Mouse (Mus musculus) heart, adult 2 months (tissue): ENCODE measurements at regions not wholly inside any gene's neighbourhood (a gene's known extent, or its start where the extent isn't known, plus 50 kb on each side); places are given as distances from the start of the nearest gene placed in this dataset.

Experiments used
- DNase-seq, 2 experiments: peaks; one replicate each; pipeline ENCODE4 v3.0.0; 2021
- H3K27ac ChIP-seq: fragments of 200-600 bp; 2 replicates; pipeline ENCODE4 v1.8.1; 2022
- H3K27me3 ChIP-seq: fragments of 200-500 bp; 2 replicates; pipeline ENCODE4 v1.6.1; 2012; ENCODE audit warnings: mild to moderate bottlenecking, low read length, inconsistent platforms, mixed read lengths; ENCODE audit not compliant: control insufficient read depth, insufficient read depth
- H3K36me3 ChIP-seq: fragments of 200-500 bp; 2 replicates; pipeline ENCODE4 v1.6.1; 2012; ENCODE audit warnings: low read length, inconsistent platforms; ENCODE audit not compliant: control insufficient read depth, insufficient read depth
- H3K4me1 ChIP-seq: fragments of 200-500 bp; 2 replicates; pipeline ENCODE4 v1.6.1; 2011; ENCODE audit warnings: low read length; ENCODE audit not compliant: control insufficient read depth, insufficient read depth
- H3K4me3 ChIP-seq: fragments of 200-600 bp; 2 replicates; pipeline ENCODE4 v1.8.1; 2022
- H3K79me2 ChIP-seq: fragments of 200-500 bp; replicated peaks from 2 replicates; pipeline ENCODE4 v1.6.1; 2012; ENCODE audit warnings: mild to moderate bottlenecking, inconsistent platforms, low read length, moderate library complexity, mixed read lengths; ENCODE audit not compliant: control insufficient read depth, insufficient read depth
- H3K9ac ChIP-seq: fragments of 200-500 bp; 2 replicates; pipeline ENCODE4 v1.6.1; 2012; ENCODE audit warnings: low read depth, mild to moderate bottlenecking, control low read depth, inconsistent platforms, low read length, mixed read lengths
- CTCF ChIP-seq: fragments of 200-600 bp; IDR thresholded peaks from 2 replicates; pipeline ENCODE4 v1.8.1; 2022; ENCODE audit warnings: antibody characterized with exemption, mild to moderate bottlenecking, moderate library complexity
- EP300 ChIP-seq: fragments of 200-500 bp; IDR thresholded peaks from 2 replicates; pipeline ENCODE4 v1.6.1; 2011; ENCODE audit warnings: low read depth, low read length, control low read depth; ENCODE audit not compliant: insufficient read depth
- POLR2A ChIP-seq: fragments of 200-500 bp; IDR thresholded peaks from 2 replicates; pipeline ENCODE4 v1.6.1; 2011; ENCODE audit warnings: mild to moderate bottlenecking, low read depth, low read length, control low read depth; ENCODE audit not compliant: insufficient read depth
- WGBS: fragments of 180-500 bp; shearing (Covaris S2); methylation state at CpG from one replicate; pipeline ENCODE4 v1.1.7; 2018; 5-methylcytosine and 5-hydroxymethylcytosine counted together
- intact Hi-C: fragments of 180-260 bp; cut with DNase I; formaldehyde crosslinking; loops from one replicate; pipeline ENCODE4 v1.15.1; 2025

- 0 out of 2 replicates have a peak, but pooled peaks cover 1% of the 10 kb centered on the region for H3K36me3 ChIP-seq
- H3K79me2 ChIP-seq: no peaks in the 10 kb centered on the region; the same call in 1 of the 2 replicates
- no peaks in the 10 kb centered on the region for H3K27me3 ChIP-seq
- peak; percentile 67; the same call in 1 of the 2 replicates for TF ChIP-seq EP300
- peak; percentile 98 for TF ChIP-seq CTCF
- TF ChIP-seq POLR2A: no peak
- peaks cover 16% of the 10 kb centered on the region for H3K4me1 ChIP-seq
- H3K9ac ChIP-seq: no peak overlapping the region
- intact Hi-C loops: loop anchor here (2.0 kb wide), 3 partner anchors 187 to 401 kb away; partner anchors contain the start of genes Jmjd1c and Reep3
- WGBS: 13% methylated on average over 12 of the region's 12 CpGs
- H3K4me3 ChIP-seq: no peak overlapping the region
- peak in 1 of 2 experiments; percentile 35 for DNase-seq
- no peak overlapping the region for H3K27ac ChIP-seq
Measured at GRCm38 (mm10) chr10:66909204-66909889, 186.6 kb upstream of the Jmjd1c start.

GRCm38 (mm10) chr10:66909905-66910681 is 185.8 kb upstream of the Jmjd1c start:
- peak in 1 of 2 experiments; percentile 39 for DNase-seq
- Histone ChIP-seq H3K4me3 (no peak overlapping the region), H3K9ac (no peak overlapping the region), H3K4me1 (peaks cover 16% of the 10 kb centered on the region), H3K36me3 (0 out of 2 replicates have a peak, but pooled peaks cover 1% of the 10 kb centered on the region), H3K27me3 (no peaks in the 10 kb centered on the region), H3K79me2 (no peaks in the 10 kb centered on the region; the same call in 1 of the 2 replicates), H3K27ac (peak overlapping the region; percentile 44; the same call in 1 of the 2 replicates)
- intact Hi-C loops: loop anchor here (2.0 to 5.0 kb wide), 5 partner anchors 147 to 401 kb away; partner anchors contain the start of genes Jmjd1c and Reep3
- no peak for TF ChIP-seq POLR2A
- no peak for TF ChIP-seq CTCF
- TF ChIP-seq EP300: no peak
- 24% methylated on average over 17 of the region's 17 CpGs for WGBS

DNA sequence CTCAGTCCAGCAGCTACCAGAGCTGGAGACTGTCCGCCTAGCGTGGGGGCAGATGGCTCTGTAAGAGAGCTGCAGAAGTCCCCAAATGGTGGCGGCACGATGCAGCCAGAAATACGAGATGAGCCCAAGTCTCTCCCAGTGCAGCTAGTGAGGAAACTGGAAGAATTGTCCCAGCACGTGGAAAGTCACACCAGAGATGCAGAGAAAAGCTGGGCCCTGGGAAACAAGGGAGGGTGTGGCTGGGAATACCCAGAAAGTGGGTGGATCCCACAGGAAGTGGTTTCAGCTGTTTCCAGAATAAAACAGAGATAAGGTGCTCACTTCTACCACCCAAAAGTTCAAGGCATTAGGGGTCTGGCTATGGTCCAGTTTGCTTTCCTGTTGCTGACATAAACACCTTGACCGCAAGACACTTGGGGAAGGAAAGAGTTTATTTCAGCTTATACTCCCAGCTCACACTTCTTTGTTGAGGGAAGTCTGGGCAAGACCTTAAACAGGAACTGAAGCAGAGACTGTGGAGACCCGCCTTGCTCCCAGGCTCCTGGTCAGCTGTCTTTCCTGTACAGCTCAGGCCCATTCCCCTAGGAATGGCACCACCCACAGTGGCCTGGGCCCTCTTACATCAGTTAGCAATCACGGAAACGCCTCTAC is 184.5 kb upstream of the Jmjd1c start:
- Histone ChIP-seq H3K4me3 (no peak overlapping the region), H3K4me1 (peaks cover 16% of the 10 kb centered on the region), H3K36me3 (0 out of 2 replicates have a peak, but pooled peaks cover 1% of the 10 kb centered on the region), H3K27me3 (no peaks in the 10 kb centered on the region), H3K9ac (0 out of 2 replicates have a peak overlapping the region, but pooled peaks have one; percentile 38), H3K79me2 (no peaks in the 10 kb centered on the region; the same call in 1 of the 2 replicates), H3K27ac (peak overlapping the region; percentile 80)
- peak; percentile 69 to 81 for DNase-seq
- 36% methylated on average over 10 of the region's 10 CpGs for WGBS
- intact Hi-C loops: loop anchor here (1.0 to 5.0 kb wide), 4 partner anchors 10 to 216 kb away; no protein-coding TSS in a partner anchor
- peak; percentile 16; the same call in 1 of the 2 replicates for TF ChIP-seq CTCF
- peak; percentile 25; the same call in 1 of the 2 replicates for TF ChIP-seq POLR2A
- peak; percentile 73 for TF ChIP-seq EP300

DNA sequence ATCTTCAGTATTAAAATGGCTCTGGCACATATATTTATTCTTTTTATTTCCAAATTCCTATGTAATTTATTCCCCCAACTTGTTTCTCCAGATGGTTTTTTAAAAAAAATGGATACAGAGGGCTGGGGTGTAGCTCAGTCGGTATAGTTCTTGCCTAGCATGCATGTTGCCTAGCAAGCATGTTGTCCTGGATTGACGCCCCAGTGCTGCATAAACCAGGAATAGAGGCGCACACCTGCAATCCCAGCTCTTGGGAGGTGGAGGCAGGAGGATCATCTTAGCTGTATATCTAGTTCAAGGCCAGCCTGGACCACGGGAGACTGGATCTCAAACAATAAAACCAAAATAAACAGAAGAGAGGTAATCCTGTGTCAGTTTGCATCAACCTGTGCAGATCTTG is 183.5 kb upstream of the Jmjd1c start:
- Histone ChIP-seq H3K36me3 (0 out of 2 replicates have a peak, but pooled peaks cover 1% of the 10 kb centered on the region), H3K27ac (no peak overlapping the region), H3K9ac (no peak overlapping the region), H3K27me3 (no peaks in the 10 kb centered on the region), H3K4me1 (peaks cover 16% of the 10 kb centered on the region), H3K4me3 (no peak overlapping the region), H3K79me2 (no peaks in the 10 kb centered on the region)
- 83% methylated on average over 4 of the region's 4 CpGs for WGBS
- TF ChIP-seq POLR2A (no peak), EP300 (no peak), CTCF (no peak)
- intact Hi-C loops: loop anchor here (5.0 kb wide), 1 partner anchor 215 kb away; no protein-coding TSS in a partner anchor
- no peak for DNase-seq

- intact Hi-C loops: loop anchor here (5.0 kb wide), 1 partner anchor 214 kb away; no protein-coding TSS in a partner anchor
- 55% methylated on average over 14 of the region's 14 CpGs for WGBS
- H3K9ac ChIP-seq: no peak overlapping the region
Measured at GRCm38 (mm10) chr10:66913187-66913586, 182.7 kb upstream of the Jmjd1c start.

More at GRCm38 (mm10) chr10:66913187-66913586, 182.7 kb upstream of the Jmjd1c start:
- no peaks in the 10 kb centered on the region for H3K79me2 ChIP-seq
- no peak overlapping the region for H3K4me3 ChIP-seq
- DNase-seq: no peak
- 0 out of 2 replicates have a peak, but pooled peaks cover 1% of the 10 kb centered on the region for H3K36me3 ChIP-seq
- H3K27ac ChIP-seq: no peak overlapping the region
- H3K4me1 ChIP-seq: peaks cover 16% of the 10 kb centered on the region
- TF ChIP-seq POLR2A: no peak
- no peaks in the 10 kb centered on the region for H3K27me3 ChIP-seq
